Mouse (Mus musculus) liver, adult 2 months (tissue): ENCODE data around the gene Wdr70.

Experiments used
- CTCF ChIP-seq: fragments of 200-500 bp; IDR thresholded peaks from 2 replicates; pipeline ENCODE4 v1.5.1; 2011; ENCODE audit warnings: low read depth, low read length, control low read depth
- POLR2A ChIP-seq: fragments of 200-500 bp; IDR thresholded peaks from 2 replicates; pipeline ENCODE4 v1.6.1; 2011; ENCODE audit warnings: low read length, control low read depth; ENCODE audit not compliant: insufficient read depth; ENCODE audit errors: extremely low read depth

- TF ChIP-seq CTCF: no peak
- TF ChIP-seq POLR2A: no peak
These were observed 223.1 kb downstream of the Wdr70 start for GRCm38 (mm10) chr15:7875879-7876278.
